Mouse (Mus musculus) hindbrain, postnatal 0 days (tissue): ENCODE results near the gene Defa32. TPM values are rescaled to one million over a fixed set of nuclear protein-coding genes. Genes with fewer than 3 reads are reported as not detected.
"Not testable (repeated sequence)": the region's sequence is repeated elsewhere in the genome, so short reads cannot be mapped to it uniquely, and the experiment has no call there.

Experiments
- ATAC-seq: fragments of 200-750 bp; cut with Nextera tagmentation; 2 replicates; pipeline ENCODE4 v1.8.0; 2017; ENCODE audit warnings: mild to moderate bottlenecking, moderate TSS enrichment, moderate library complexity
- DNase-seq: peaks from one replicate; pipeline ENCODE4 v3.0.0-alpha.2; 2015; ENCODE audit warnings: low spot score
- H3K27ac ChIP-seq: fragments of 300-500 bp; sonication (generic); 2 replicates; pipeline ENCODE4 v1.5.1; 2014; ENCODE audit warnings: mild to moderate bottlenecking
- H3K27me3 ChIP-seq: fragments of 300-500 bp; sonication (generic); 2 replicates; pipeline ENCODE4 v1.6.1; 2014; ENCODE audit warnings: low read length, mixed read lengths; ENCODE audit not compliant: insufficient read depth
- H3K36me3 ChIP-seq: fragments of 300-500 bp; sonication (generic); 2 replicates; pipeline ENCODE4 v1.6.1; 2014; ENCODE audit warnings: low read length, mixed read lengths; ENCODE audit not compliant: insufficient read depth
- H3K4me1 ChIP-seq: fragments of 300-500 bp; sonication (generic); 2 replicates; pipeline ENCODE4 v1.6.1; 2014; ENCODE audit warnings: antibody characterized with exemption, low read length, mixed read lengths; ENCODE audit not compliant: insufficient read depth
- H3K4me2 ChIP-seq: fragments of 300-500 bp; sonication (generic); 2 replicates; pipeline ENCODE4 v1.6.1; 2014; ENCODE audit warnings: low read depth, mild to moderate bottlenecking, low read length, moderate library complexity, mixed read lengths
- H3K4me3 ChIP-seq: fragments of 300-500 bp; sonication (generic); 2 replicates; pipeline ENCODE4 v1.5.1; 2014; ENCODE audit warnings: low read length
- H3K9ac ChIP-seq: fragments of 300-500 bp; sonication (generic); replicated peaks from 2 replicates; pipeline ENCODE4 v1.6.1; 2014; ENCODE audit warnings: mild to moderate bottlenecking, low read length, moderate library complexity, mixed read lengths
- H3K9me3 ChIP-seq: fragments of 300-500 bp; sonication (generic); 2 replicates; pipeline ENCODE4 v1.6.1; 2016; ENCODE audit warnings: low read length, mixed read lengths
- WGBS: fragments of 180-500 bp; shearing (Covaris S2); extraction: QIAGEN DNeasy Blood & Tissue Kit; methylation state at CpG from one replicate; pipeline ENCODE4 v1.1.7; 2014; 5-methylcytosine and 5-hydroxymethylcytosine counted together
- polyA plus RNA-seq: library from polyadenylated mRNA; unstranded; fragments of >200 nt; fragmentation: Nextera tagmentation; extraction: Ambion mirVana; gene quantifications from 2 replicates; pipeline ENCODE4 v1.2.1, GENCODE M21; 2015
- total RNA-seq: library from RNA; depleted of rRNA; stranded (reverse); fragments of >200 nt; gene quantifications from 2 replicates; pipeline ENCODE4 v1.2.3, GENCODE M21; 2014; rRNA removed

The Defa32 gene
- not detected in 2 replicates for total RNA-seq
- not detected in 2 replicates for polyA plus RNA-seq

- H3K27ac ChIP-seq, H3K4me1 ChIP-seq, H3K9ac ChIP-seq, H3K4me2 ChIP-seq, H3K9me3 ChIP-seq, H3K36me3 ChIP-seq, H3K4me3 ChIP-seq, ATAC-seq, DNase-seq, H3K27me3 ChIP-seq: not testable (repeated sequence)
- no CpG with 5 or more reads among the region's 2 CpGs for WGBS
Measured at GRCm38 (mm10) chr8:21528732-21529131, at the start of gene Defa32. Gene Defa32, plus strand, starts transcription at chr8:21529032.

GRCm38 (mm10) chr8:21508958-21509357 lies 19.9 kb upstream of the Defa32 start, which contains the start of gene Defa20:
Gene Defa20, plus strand, starts transcription at chr8:21509258.
- H3K9ac ChIP-seq, H3K4me2 ChIP-seq, H3K27ac ChIP-seq, H3K9me3 ChIP-seq, H3K36me3 ChIP-seq, H3K4me1 ChIP-seq, DNase-seq, H3K27me3 ChIP-seq, ATAC-seq, H3K4me3 ChIP-seq: not testable (repeated sequence)
- no CpG with 5 or more reads among the region's 2 CpGs for WGBS

GRCm38 (mm10) chr8:21565086-21565485 lies 36.3 kb downstream of the Defa32 start, which contains the start of gene Defa37:
Gene Defa37, plus strand, starts transcription at chr8:21565386.
- no CpG with 5 or more reads among the region's 1 CpGs for WGBS
- not testable (repeated sequence) for H3K27me3 ChIP-seq, ATAC-seq, H3K27ac ChIP-seq, H3K4me2 ChIP-seq, H3K36me3 ChIP-seq, H3K4me3 ChIP-seq, DNase-seq, H3K9ac ChIP-seq, H3K9me3 ChIP-seq, H3K4me1 ChIP-seq

Other genes with a start within 250 kb of the Defa32 start
- not detected in 2 replicates for gene Defa27, start 213.5 kb upstream of the Defa32 start, total RNA-seq
- not detected in 2 replicates for gene Defa27, start 213.5 kb upstream of the Defa32 start, polyA plus RNA-seq
- not detected in 2 replicates for gene Defa29, start 202.0 kb upstream of the Defa32 start, total RNA-seq
- not detected in 2 replicates for gene Defa29, start 202.0 kb upstream of the Defa32 start, polyA plus RNA-seq
- not detected in 2 replicates for gene Defa2, start 150.5 kb upstream of the Defa32 start, total RNA-seq
- gene Defa2, start 150.5 kb upstream of the Defa32 start, polyA plus RNA-seq: not detected in 2 replicates
- gene Defa33, start 137.2 kb upstream of the Defa32 start, total RNA-seq: not detected in 2 replicates
- gene Defa33, start 137.2 kb upstream of the Defa32 start, polyA plus RNA-seq: not detected in 2 replicates
- gene Defa36, start 101.6 kb upstream of the Defa32 start, total RNA-seq: not detected in 2 replicates
- gene Defa36, start 101.6 kb upstream of the Defa32 start, polyA plus RNA-seq: not detected in 2 replicates
- gene Gm7849, start 72.5 kb upstream of the Defa32 start, total RNA-seq: not detected in 2 replicates
- not detected in 2 replicates for gene Gm7849, start 72.5 kb upstream of the Defa32 start, polyA plus RNA-seq
- not detected in 2 replicates for gene Defa20, start 19.8 kb upstream of the Defa32 start, total RNA-seq
- gene Defa20, start 19.8 kb upstream of the Defa32 start, polyA plus RNA-seq: not detected in 2 replicates
- gene Defa37, start 36.4 kb downstream of the Defa32 start, total RNA-seq: not detected in 2 replicates
- gene Defa37, start 36.4 kb downstream of the Defa32 start, polyA plus RNA-seq: not detected in 2 replicates
- gene Defa28, start 54.0 kb downstream of the Defa32 start, total RNA-seq: not detected in 2 replicates
- not detected in 2 replicates for gene Defa28, start 54.0 kb downstream of the Defa32 start, polyA plus RNA-seq
- gene Gm7861, start 65.5 kb downstream of the Defa32 start, total RNA-seq: not detected in 2 replicates
- gene Gm7861, start 65.5 kb downstream of the Defa32 start, polyA plus RNA-seq: not detected in 2 replicates
- not detected in 2 replicates for gene Defa26, start 89.2 kb downstream of the Defa32 start, total RNA-seq
- gene Defa26, start 89.2 kb downstream of the Defa32 start, polyA plus RNA-seq: not detected in 2 replicates
- not detected in 2 replicates for gene Defa17, start 126.7 kb downstream of the Defa32 start, total RNA-seq
- gene Defa17, start 126.7 kb downstream of the Defa32 start, polyA plus RNA-seq: not detected in 2 replicates
- gene Defa34, start 136.8 kb downstream of the Defa32 start, total RNA-seq: not detected in 2 replicates
- not detected in 2 replicates for gene Defa34, start 136.8 kb downstream of the Defa32 start, polyA plus RNA-seq
- gene AY761184, start 174.6 kb downstream of the Defa32 start, total RNA-seq: not detected in 2 replicates
- gene AY761184, start 174.6 kb downstream of the Defa32 start, polyA plus RNA-seq: not detected in 2 replicates
- not detected in 2 replicates for gene Defa24, start 205.5 kb downstream of the Defa32 start, total RNA-seq
- not detected in 2 replicates for gene Defa24, start 205.5 kb downstream of the Defa32 start, polyA plus RNA-seq